Mouse (Mus musculus) embryonic facial prominence, embryonic 13.5 days (tissue): ENCODE measurements around the gene Ereg. TPM values are rescaled to one million over a fixed set of nuclear protein-coding genes. Genes with fewer than 3 reads are reported as not detected.

Experiments used
- ATAC-seq: fragments of 200-750 bp; cut with Nextera tagmentation; 2 replicates; pipeline ENCODE4 v1.8.0; 2017; ENCODE audit warnings: low read depth; ENCODE audit not compliant: insufficient number of reproducible peaks, insufficient read depth, low FRiP score, low TSS enrichment
- H3K27ac ChIP-seq: fragments of 300-500 bp; sonication (generic); 2 replicates; pipeline ENCODE4 v1.5.1; 2015; ENCODE audit warnings: moderate library complexity, mild to moderate bottlenecking, inconsistent platforms
- H3K27me3 ChIP-seq: fragments of 300-500 bp; sonication (generic); 2 replicates; pipeline ENCODE4 v1.6.1; 2015; ENCODE audit warnings: mild to moderate bottlenecking, inconsistent platforms
- H3K36me3 ChIP-seq: fragments of 300-500 bp; sonication (generic); 2 replicates; pipeline ENCODE4 v1.6.1; 2015; ENCODE audit warnings: mild to moderate bottlenecking, inconsistent platforms
- H3K4me1 ChIP-seq: fragments of 300-500 bp; sonication (generic); 2 replicates; pipeline ENCODE4 v1.6.1; 2015; ENCODE audit warnings: inconsistent platforms
- H3K4me2 ChIP-seq: fragments of 300-500 bp; sonication (generic); 2 replicates; pipeline ENCODE4 v1.6.1; 2015; ENCODE audit warnings: moderate library complexity, mild to moderate bottlenecking, inconsistent platforms
- H3K4me3 ChIP-seq: fragments of 300-500 bp; sonication (generic); 2 replicates; pipeline ENCODE4 v1.5.1; 2015; ENCODE audit warnings: mild to moderate bottlenecking, inconsistent platforms
- H3K9ac ChIP-seq: fragments of 300-500 bp; sonication (generic); 2 replicates; pipeline ENCODE4 v1.6.1; 2015; ENCODE audit warnings: mild to moderate bottlenecking, inconsistent platforms
- H3K9me3 ChIP-seq: fragments of 300-500 bp; sonication (generic); 2 replicates; pipeline ENCODE4 v1.6.1; 2016; ENCODE audit warnings: inconsistent platforms
- WGBS: fragments of 180-500 bp; shearing (Covaris S2); methylation state at CpG from one replicate; pipeline ENCODE4 v1.1.7; 2015; ENCODE audit warnings: mixed read lengths; 5-methylcytosine and 5-hydroxymethylcytosine counted together
- polyA plus RNA-seq: library from polyadenylated mRNA; unstranded; fragments of >200 nt; fragmentation: Nextera tagmentation; extraction: Ambion mirVana; gene quantifications from 2 replicates; pipeline ENCODE4 v1.2.1, GENCODE M21; 2015

Ereg gene
- polyA plus RNA-seq, 1 experiment from 2014 or later = not detected

GRCm38 (mm10) chr5:91073626-91074025 is 796 bp upstream of the Ereg start:
- 84% methylated on average over 8 of the region's 8 CpGs for WGBS
- Histone ChIP-seq H3K9me3 (no peaks in the 10 kb centered on the region), H3K27me3 (peaks cover 31% of the 10 kb centered on the region), H3K4me2 (no peak overlapping the region), H3K4me1 (peaks cover 8% of the 10 kb centered on the region), H3K9ac (no peak overlapping the region), H3K4me3 (no peak overlapping the region), H3K36me3 (no peaks in the 10 kb centered on the region), H3K27ac (no peak overlapping the region)
- ATAC-seq = no peak

GRCm38 (mm10) chr5:91074026-91074425 is 396 bp upstream of the Ereg start:
- peak overlapping the region; percentile 37 for H3K4me3 ChIP-seq
- H3K27me3 ChIP-seq = peaks cover 31% of the 10 kb centered on the region
- peak overlapping the region; percentile 57; the same call in 1 of the 2 replicates for H3K9ac ChIP-seq
- no peak overlapping the region for H3K27ac ChIP-seq
- no peaks in the 10 kb centered on the region for H3K9me3 ChIP-seq
- 44% methylated on average over 8 of the region's 8 CpGs for WGBS
- peak overlapping the region; percentile 62 for H3K4me2 ChIP-seq
- ATAC-seq = no peak
- H3K36me3 ChIP-seq = no peaks in the 10 kb centered on the region
- peaks cover 8% of the 10 kb centered on the region for H3K4me1 ChIP-seq

- H3K9me3 ChIP-seq = no peaks in the 10 kb centered on the region
- no peak overlapping the region for H3K27ac ChIP-seq
- no peak for ATAC-seq
- peaks cover 31% of the 10 kb centered on the region for H3K27me3 ChIP-seq
- H3K36me3 ChIP-seq = no peaks in the 10 kb centered on the region
- H3K4me3 ChIP-seq = no peak overlapping the region; the same call in 1 of the 2 replicates
- 50% methylated on average over 1 of the region's 1 CpGs for WGBS
- H3K9ac ChIP-seq = no peak overlapping the region
- H3K4me2 ChIP-seq = peak overlapping the region; percentile 62
- H3K4me1 ChIP-seq = peaks cover 8% of the 10 kb centered on the region
Measured at GRCm38 (mm10) chr5:91075021-91075420, 599 bp downstream of the Ereg start.

GRCm38 (mm10) chr5:91083016-91083415 is 8.6 kb downstream of the Ereg start:
- Histone ChIP-seq H3K4me3 (no peak overlapping the region), H3K27ac (no peak overlapping the region), H3K4me1 (no peaks in the 10 kb centered on the region), H3K27me3 (no peaks in the 10 kb centered on the region), H3K36me3 (no peaks in the 10 kb centered on the region), H3K9ac (no peak overlapping the region), H3K4me2 (no peak overlapping the region), H3K9me3 (no peaks in the 10 kb centered on the region)
- no peak for ATAC-seq
- 75% methylated on average over 5 of the region's 5 CpGs for WGBS

GRCm38 (mm10) chr5:91085291-91085690 is 10.9 kb downstream of the Ereg start:
- Histone ChIP-seq H3K9me3 (no peaks in the 10 kb centered on the region), H3K27me3 (no peaks in the 10 kb centered on the region), H3K4me2 (no peak overlapping the region), H3K4me1 (no peaks in the 10 kb centered on the region), H3K4me3 (no peak overlapping the region), H3K9ac (no peak overlapping the region), H3K36me3 (no peaks in the 10 kb centered on the region), H3K27ac (no peak overlapping the region)
- 79% methylated on average over 5 of the region's 5 CpGs for WGBS
- no peak for ATAC-seq

GRCm38 (mm10) chr5:91090301-91090700 is 15.9 kb downstream of the Ereg start:
- Histone ChIP-seq H3K4me2 (no peak overlapping the region), H3K9ac (no peak overlapping the region), H3K4me1 (no peaks in the 10 kb centered on the region), H3K4me3 (no peak overlapping the region), H3K36me3 (no peaks in the 10 kb centered on the region), H3K9me3 (no peaks in the 10 kb centered on the region), H3K27ac (no peak overlapping the region), H3K27me3 (no peaks in the 10 kb centered on the region)
- WGBS = 80% methylated on average over 3 of the region's 3 CpGs
- no peak for ATAC-seq

- ATAC-seq = no peak
- Histone ChIP-seq H3K4me3 (no peak overlapping the region), H3K9ac (no peak overlapping the region), H3K27me3 (no peaks in the 10 kb centered on the region), H3K27ac (no peak overlapping the region), H3K36me3 (no peaks in the 10 kb centered on the region), H3K9me3 (no peaks in the 10 kb centered on the region), H3K4me2 (no peak overlapping the region), H3K4me1 (no peaks in the 10 kb centered on the region)
- 91% methylated on average over 10 of the region's 10 CpGs for WGBS
Measured at GRCm38 (mm10) chr5:91097911-91098614, 23.6 kb downstream of the Ereg start.

GRCm38 (mm10) chr5:91101742-91102141 is 27.3 kb downstream of the Ereg start:
- no peak overlapping the region for H3K4me3 ChIP-seq
- H3K27me3 ChIP-seq = no peaks in the 10 kb centered on the region
- H3K4me2 ChIP-seq = no peak overlapping the region
- H3K9me3 ChIP-seq = no peaks in the 10 kb centered on the region
- no peaks in the 10 kb centered on the region for H3K36me3 ChIP-seq
- no peaks in the 10 kb centered on the region for H3K4me1 ChIP-seq
- no peak for ATAC-seq
- no peak overlapping the region for H3K27ac ChIP-seq
- no peak overlapping the region for H3K9ac ChIP-seq
- 91% methylated on average over 5 of the region's 5 CpGs for WGBS

- Histone ChIP-seq H3K4me3 (no peak overlapping the region), H3K36me3 (no peaks in the 10 kb centered on the region), H3K4me1 (no peaks in the 10 kb centered on the region), H3K9me3 (no peaks in the 10 kb centered on the region), H3K27ac (no peak overlapping the region), H3K9ac (no peak overlapping the region), H3K27me3 (no peaks in the 10 kb centered on the region), H3K4me2 (no peak overlapping the region)
- 66% methylated on average over 7 of the region's 7 CpGs for WGBS
- ATAC-seq = no peak
Measured at GRCm38 (mm10) chr5:91103943-91104665, 29.7 kb downstream of the Ereg start.

GRCm38 (mm10) chr5:91106248-91106647 is 31.8 kb downstream of the Ereg start:
- WGBS = 75% methylated on average over 5 of the region's 5 CpGs
- Histone ChIP-seq H3K27ac (no peak overlapping the region), H3K9me3 (no peaks in the 10 kb centered on the region), H3K36me3 (no peaks in the 10 kb centered on the region), H3K27me3 (no peaks in the 10 kb centered on the region), H3K9ac (no peak overlapping the region), H3K4me3 (no peak overlapping the region), H3K4me1 (no peaks in the 10 kb centered on the region), H3K4me2 (no peak overlapping the region)
- no peak for ATAC-seq

GRCm38 (mm10) chr5:91110023-91110670 is 35.7 kb downstream of the Ereg start:
- Histone ChIP-seq H3K36me3 (no peaks in the 10 kb centered on the region), H3K27ac (no peak overlapping the region), H3K9me3 (no peaks in the 10 kb centered on the region), H3K27me3 (no peaks in the 10 kb centered on the region), H3K9ac (no peak overlapping the region), H3K4me2 (no peak overlapping the region), H3K4me1 (no peaks in the 10 kb centered on the region), H3K4me3 (no peak overlapping the region)
- WGBS = 82% methylated on average over 6 of the region's 6 CpGs
- ATAC-seq = no peak

- Histone ChIP-seq H3K9me3 (no peaks in the 10 kb centered on the region), H3K27me3 (no peaks in the 10 kb centered on the region), H3K27ac (no peak overlapping the region), H3K9ac (no peak overlapping the region), H3K4me2 (no peak overlapping the region), H3K4me3 (no peak overlapping the region), H3K4me1 (no peaks in the 10 kb centered on the region), H3K36me3 (no peaks in the 10 kb centered on the region)
- ATAC-seq = no peak
- WGBS = 81% methylated on average over 8 of the region's 8 CpGs
Measured at GRCm38 (mm10) chr5:91111019-91111418, 36.6 kb downstream of the Ereg start.
